Mouse (Mus musculus): Measurements from ENCODE around the gene Proca1.

Gene Proca1

GRCm38 (mm10) chr11:78240193-78240857, 47.1 kb downstream of the Proca1 start:
- DNase-seq: no peak

DNA sequence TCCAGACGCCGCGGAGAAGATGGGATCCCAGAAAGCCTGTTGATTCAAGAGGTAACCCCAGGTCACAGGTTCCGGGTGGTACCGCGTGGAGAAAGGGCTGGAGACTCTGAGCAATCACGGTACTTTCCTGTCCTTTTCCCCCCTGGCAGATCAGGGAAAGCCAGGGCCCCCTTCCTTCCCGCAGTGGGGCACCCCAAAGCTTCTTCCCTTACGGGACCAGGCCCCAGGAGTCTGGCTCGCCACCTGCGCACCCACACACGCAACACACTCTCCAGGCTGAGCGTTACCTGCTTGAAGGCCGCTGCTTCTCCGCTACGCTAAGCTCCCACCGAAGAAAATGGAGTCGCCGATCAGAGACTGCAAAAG, 52.1 kb downstream of the Proca1 start:
- peak; percentile 30 for DNase-seq

GRCm38 (mm10) chr11:78245627-78246317, 52.6 kb downstream of the Proca1 start, which contains the start of the genes Sdf2 and Supt6:
Gene Sdf2 (plus strand): TSS chr11:78245746.
Gene Supt6 (minus strand): TSS chr11:78245987.
- DNase-seq: peak; percentile 95

- DNase-seq: no peak
Measured at GRCm38 (mm10) chr11:78246318-78247011, 53.3 kb downstream of the Proca1 start.

DNA sequence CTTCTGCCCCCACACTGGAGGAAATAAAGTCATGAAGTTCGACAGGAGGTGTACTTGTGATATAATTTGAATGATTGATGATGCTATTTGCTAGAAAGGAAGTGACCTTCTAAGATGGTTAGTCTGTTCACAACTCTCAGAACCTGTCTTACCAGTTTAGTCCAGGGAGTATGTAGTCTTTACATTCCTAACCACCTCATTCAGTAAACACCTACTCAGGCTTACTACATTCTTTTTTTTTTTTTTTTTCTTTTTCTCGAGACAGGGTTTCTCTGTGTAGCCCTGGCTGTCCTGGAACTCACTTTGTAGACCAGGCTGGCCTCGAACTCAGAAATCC, 53.8 kb downstream of the Proca1 start:
- no peak for DNase-seq

- no peak for DNase-seq
Measured at GRCm38 (mm10) chr11:78247727-78248140, 54.5 kb downstream of the Proca1 start.
